Mouse (Mus musculus): Measurements from ENCODE around the gene 4932438H23Rik. TPM values are rescaled to one million over a fixed set of nuclear protein-coding genes. Genes with fewer than 3 reads are reported as not detected.

Gene 4932438H23Rik
- polyA plus RNA-seq (2012; fragmentation: generic; extraction: Trizol): 0.02 TPM
- long read RNA-seq, experiment 1: 0 reads
- long read RNA-seq, experiment 2: 0 reads

GRCm38 (mm10) chr16:91095022-91095421 lies at the start of gene 4932438H23Rik:
Gene 4932438H23Rik (minus strand): TSS chr16:91095122.
- H3K36me3 ChIP-seq (ENCODE audit: control insufficient read depth, insufficient read depth): no peaks in the 10 kb centered on the region
- no peak within 1 kb of the TSS for H3ac ChIP-seq (ENCODE audit: control insufficient read depth, insufficient read length, low read depth)
- H3K79me2 ChIP-seq (ENCODE audit: control insufficient read depth, insufficient read depth): no peaks in the 10 kb centered on the region
- H3K4me3 ChIP-seq (ENCODE audit: insufficient read depth, poor library complexity, severe bottlenecking): no peak within 1 kb of the TSS
- TF ChIP-seq MYOG (IDR thresholded peaks at IDR 0.05; ENCODE audit: control insufficient read depth, extremely low read depth, insufficient read length): no peak
- TF ChIP-seq MYOD1 (IDR thresholded peaks at IDR 0.05; ENCODE audit: control insufficient read depth, insufficient read length, low read depth): no peak
- no peak for TF ChIP-seq USF1 (IDR thresholded peaks at IDR 0.05; ENCODE audit: low read depth)
- no peak for TF ChIP-seq FOSL1 (IDR thresholded peaks at IDR 0.05; ENCODE audit: insufficient read depth, low read length, poor library complexity, severe bottlenecking)
- TF ChIP-seq MAX (IDR thresholded peaks at IDR 0.05): no peak
- TF ChIP-seq CEBPB (IDR thresholded peaks at IDR 0.05; ENCODE audit: low read depth): no peak
- no peak for TF ChIP-seq CTCF (IDR thresholded peaks at IDR 0.05; ENCODE audit: control insufficient read depth, insufficient read depth, insufficient read length)
- H3K27me3 ChIP-seq (ENCODE audit: control insufficient read depth, insufficient read depth, insufficient read length): peaks cover 42% of the 10 kb centered on the region
- H3K79me3 ChIP-seq (ENCODE audit: low read depth): no peaks in the 10 kb centered on the region

DNA sequence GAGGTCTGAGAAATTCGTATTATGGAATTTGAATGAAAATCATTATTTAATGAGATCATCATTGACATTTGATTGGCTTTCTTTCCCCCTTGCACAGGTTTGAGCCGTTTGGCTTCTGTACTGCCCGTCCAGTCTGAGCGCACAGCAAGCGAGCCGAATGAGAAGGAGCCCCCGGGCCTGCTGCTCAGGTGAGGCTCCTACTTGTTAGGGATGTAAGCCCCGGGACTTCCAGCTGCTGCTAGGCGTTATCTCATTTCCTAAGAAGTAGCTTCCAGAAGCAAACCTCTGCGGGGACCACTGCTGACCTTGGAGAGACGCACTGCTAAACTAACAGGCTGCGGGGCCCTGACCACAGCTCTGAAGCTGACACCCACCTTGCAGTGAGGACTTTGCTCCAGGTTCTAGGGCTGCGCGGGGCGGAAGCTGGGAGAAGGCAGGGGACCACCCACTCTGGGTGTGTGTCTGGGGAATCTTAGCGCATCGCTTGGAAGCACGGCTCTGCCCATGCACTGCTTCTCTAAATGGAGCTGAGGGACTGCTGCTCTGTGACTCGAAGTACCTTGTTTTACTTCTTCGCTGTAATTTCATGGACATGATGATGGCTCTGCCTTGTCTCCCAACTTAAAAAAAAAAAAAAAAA lies 46.2 kb upstream of the 4932438H23Rik start:
- Histone ChIP-seq H3K79me3 (ENCODE audit: low read depth) (no peaks in the 10 kb centered on the region), H3ac (ENCODE audit: control insufficient read depth, insufficient read length, low read depth) (no peak overlapping the region), H3K36me3 (ENCODE audit: control insufficient read depth, insufficient read depth) (no peaks in the 10 kb centered on the region), H3K79me2 (ENCODE audit: control insufficient read depth, insufficient read depth) (no peaks in the 10 kb centered on the region), H3K4me3 (ENCODE audit: insufficient read depth, poor library complexity, severe bottlenecking) (no peak overlapping the region), H3K27me3 (ENCODE audit: control insufficient read depth, insufficient read depth, insufficient read length) (peaks cover 37% of the 10 kb centered on the region)
- TF ChIP-seq MAX (IDR thresholded peaks at IDR 0.05): no peak
- no peak for TF ChIP-seq MYOG (IDR thresholded peaks at IDR 0.05; ENCODE audit: control insufficient read depth, extremely low read depth, insufficient read length)
- TF ChIP-seq CEBPB (IDR thresholded peaks at IDR 0.05; ENCODE audit: low read depth): no peak
- no peak for TF ChIP-seq FOSL1 (IDR thresholded peaks at IDR 0.05; ENCODE audit: insufficient read depth, low read length, poor library complexity, severe bottlenecking)
- TF ChIP-seq CTCF (IDR thresholded peaks at IDR 0.05; ENCODE audit: control insufficient read depth, insufficient read depth, insufficient read length): no peak
- no peak for TF ChIP-seq MYOD1 (IDR thresholded peaks at IDR 0.05; ENCODE audit: control insufficient read depth, insufficient read length, low read depth)
- no peak for TF ChIP-seq USF1 (IDR thresholded peaks at IDR 0.05; ENCODE audit: low read depth)

GRCm38 (mm10) chr16:91140457-91140856 lies 45.5 kb upstream of the 4932438H23Rik start:
- no peaks in the 10 kb centered on the region for H3K36me3 ChIP-seq (ENCODE audit: control insufficient read depth, insufficient read depth)
- peaks cover 38% of the 10 kb centered on the region for H3K27me3 ChIP-seq (ENCODE audit: control insufficient read depth, insufficient read depth, insufficient read length)
- no peak overlapping the region for H3K4me3 ChIP-seq (ENCODE audit: insufficient read depth, poor library complexity, severe bottlenecking)
- H3ac ChIP-seq (ENCODE audit: control insufficient read depth, insufficient read length, low read depth): no peak overlapping the region
- H3K79me3 ChIP-seq (ENCODE audit: low read depth): no peaks in the 10 kb centered on the region
- TF ChIP-seq MYOG (IDR thresholded peaks at IDR 0.05; ENCODE audit: control insufficient read depth, extremely low read depth, insufficient read length) (no peak), CEBPB (IDR thresholded peaks at IDR 0.05; ENCODE audit: low read depth) (no peak), CTCF (IDR thresholded peaks at IDR 0.05; ENCODE audit: control insufficient read depth, insufficient read depth, insufficient read length) (no peak), USF1 (IDR thresholded peaks at IDR 0.05; ENCODE audit: low read depth) (no peak)
- H3K79me2 ChIP-seq (ENCODE audit: control insufficient read depth, insufficient read depth): no peaks in the 10 kb centered on the region

- H3K36me3 ChIP-seq (ENCODE audit: control insufficient read depth, insufficient read depth): no peaks in the 10 kb centered on the region
- peaks cover 42% of the 10 kb centered on the region for H3K27me3 ChIP-seq (ENCODE audit: control insufficient read depth, insufficient read depth, insufficient read length)
- H3K4me3 ChIP-seq (ENCODE audit: insufficient read depth, poor library complexity, severe bottlenecking): no peak overlapping the region
- TF ChIP-seq USF1 (IDR thresholded peaks at IDR 0.05; ENCODE audit: low read depth): no peak
- no peak for TF ChIP-seq MYOG (IDR thresholded peaks at IDR 0.05; ENCODE audit: control insufficient read depth, extremely low read depth, insufficient read length)
- no peak for TF ChIP-seq CTCF (IDR thresholded peaks at IDR 0.05; ENCODE audit: control insufficient read depth, insufficient read depth, insufficient read length)
- TF ChIP-seq MYOD1 (IDR thresholded peaks at IDR 0.05; ENCODE audit: control insufficient read depth, insufficient read length, low read depth): no peak
- TF ChIP-seq FOSL1 (IDR thresholded peaks at IDR 0.05; ENCODE audit: insufficient read depth, low read length, poor library complexity, severe bottlenecking): no peak
- no peak for TF ChIP-seq CEBPB (IDR thresholded peaks at IDR 0.05; ENCODE audit: low read depth)
- H3K79me3 ChIP-seq (ENCODE audit: low read depth): no peaks in the 10 kb centered on the region
- no peaks in the 10 kb centered on the region for H3K79me2 ChIP-seq (ENCODE audit: control insufficient read depth, insufficient read depth)
- H3ac ChIP-seq (ENCODE audit: control insufficient read depth, insufficient read length, low read depth): no peak overlapping the region
Observed at GRCm38 (mm10) chr16:91140056-91140455, 45.1 kb upstream of the 4932438H23Rik start.

DNA sequence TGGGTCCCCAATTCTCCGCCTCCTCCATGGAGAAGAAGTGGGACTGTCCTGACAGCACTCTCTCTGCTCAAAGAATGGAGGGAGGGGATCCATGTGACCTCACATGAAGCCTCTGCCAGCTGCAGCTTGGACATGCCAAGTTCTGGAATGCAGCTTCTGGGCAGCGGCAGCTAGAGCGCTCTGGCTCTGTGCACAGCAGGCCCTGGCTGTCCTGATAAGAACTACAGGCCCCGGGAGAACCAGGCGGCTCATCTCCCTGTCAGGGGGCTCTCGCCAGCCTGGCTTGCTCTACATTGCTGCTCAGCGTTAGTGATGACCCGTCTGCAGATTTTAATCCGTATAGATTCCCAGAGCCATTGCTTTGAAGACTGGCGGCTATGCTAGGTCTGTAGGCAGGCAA lies 44.6 kb upstream of the 4932438H23Rik start:
- peaks cover 46% of the 10 kb centered on the region for H3K27me3 ChIP-seq (ENCODE audit: control insufficient read depth, insufficient read depth, insufficient read length)
- no peaks in the 10 kb centered on the region for H3K79me2 ChIP-seq (ENCODE audit: control insufficient read depth, insufficient read depth)
- H3ac ChIP-seq (ENCODE audit: control insufficient read depth, insufficient read length, low read depth): no peak overlapping the region
- TF ChIP-seq CTCF (IDR thresholded peaks at IDR 0.05; ENCODE audit: control insufficient read depth, insufficient read depth, insufficient read length): no peak
- TF ChIP-seq USF1 (IDR thresholded peaks at IDR 0.05; ENCODE audit: low read depth): no peak
- TF ChIP-seq MYOG (IDR thresholded peaks at IDR 0.05; ENCODE audit: control insufficient read depth, extremely low read depth, insufficient read length): no peak
- no peak for TF ChIP-seq MYOD1 (IDR thresholded peaks at IDR 0.05; ENCODE audit: control insufficient read depth, insufficient read length, low read depth)
- TF ChIP-seq CEBPB (IDR thresholded peaks at IDR 0.05; ENCODE audit: low read depth): no peak
- no peak for TF ChIP-seq FOSL1 (IDR thresholded peaks at IDR 0.05; ENCODE audit: insufficient read depth, low read length, poor library complexity, severe bottlenecking)
- TF ChIP-seq MAX (IDR thresholded peaks at IDR 0.05): no peak
- no peaks in the 10 kb centered on the region for H3K36me3 ChIP-seq (ENCODE audit: control insufficient read depth, insufficient read depth)
- H3K4me3 ChIP-seq (ENCODE audit: insufficient read depth, poor library complexity, severe bottlenecking): no peak overlapping the region
- no peaks in the 10 kb centered on the region for H3K79me3 ChIP-seq (ENCODE audit: low read depth)
